Mouse (Mus musculus) mature B cell (primary cell): Measurements from ENCODE around the gene Mup1.
"Not testable (repeated sequence)": the region's sequence is repeated elsewhere in the genome, so short reads cannot be mapped to it uniquely, and the experiment has no call there.

Source experiments
- in situ Hi-C: fragments of 300-500 bp; cut with MboI; formaldehyde crosslinking; loops from 2 replicates; pipeline ENCODE4 v1.14.3; 2019

The Mup1 gene

DNA sequence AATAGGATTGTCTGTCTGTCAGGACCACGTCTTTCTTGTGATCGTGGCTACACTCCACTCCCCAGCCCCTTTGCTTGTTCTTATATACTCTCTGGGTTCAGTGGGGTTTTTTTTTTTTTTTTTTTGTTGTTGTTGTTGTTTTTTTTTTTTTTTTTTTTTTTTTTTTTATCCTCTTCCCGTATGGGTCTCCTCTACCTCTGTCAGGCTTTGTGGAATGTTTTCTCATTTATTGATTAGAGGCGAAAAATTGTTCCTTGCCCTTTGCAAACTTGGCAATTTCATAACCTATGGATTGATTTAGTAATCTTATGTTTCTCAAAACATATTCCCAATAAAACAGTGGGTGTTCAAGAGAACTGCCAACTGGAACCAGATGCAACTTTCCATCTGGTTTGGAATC lies at the start of gene Mup1:
Mup1 (minus strand) TSS at position 101 of the 400 bp plus-strand sequence.
- in situ Hi-C loops, result not testable (repeated sequence)
